Mouse (Mus musculus) cortical plate, adult 2 months (tissue): ENCODE measurements around the gene Sgtb. TPM values are rescaled to one million over a fixed set of nuclear protein-coding genes. Genes with fewer than 3 reads are reported as not detected.

Source experiments
- H3K27ac ChIP-seq: fragments of 200-500 bp; 2 replicates; pipeline ENCODE4 v1.5.1; 2012; ENCODE audit warnings: low read length, control low read depth, inconsistent platforms; ENCODE audit not compliant: insufficient read depth
- H3K4me1 ChIP-seq: fragments of 200-500 bp; 2 replicates; pipeline ENCODE4 v1.6.1; 2011; ENCODE audit warnings: low read length; ENCODE audit not compliant: control insufficient read depth, insufficient read depth
- H3K4me3 ChIP-seq: fragments of 200-500 bp; 2 replicates; pipeline ENCODE4 v1.5.1; 2011; ENCODE audit warnings: mild to moderate bottlenecking, low read length, control low read depth; ENCODE audit not compliant: insufficient read depth
- CTCF ChIP-seq: fragments of 200-500 bp; IDR thresholded peaks from 2 replicates; pipeline ENCODE4 v1.5.1; 2011; ENCODE audit warnings: mild to moderate bottlenecking, control low read depth, low read length; ENCODE audit not compliant: insufficient read depth; ENCODE audit errors: extremely low read depth
- POLR2A ChIP-seq: fragments of 200-500 bp; IDR thresholded peaks from 2 replicates; pipeline ENCODE4 v1.6.1; 2011; ENCODE audit warnings: mild to moderate bottlenecking, low read length, control low read depth; ENCODE audit not compliant: insufficient read depth; ENCODE audit errors: extremely low read depth
- polyA plus RNA-seq: library from polyadenylated mRNA; depleted of rRNA; stranded (reverse); fragments of >200 nt; gene quantifications from 2 replicates; pipeline ENCODE4 v1.2.3, GENCODE M21; 2012

The Sgtb gene
- polyA plus RNA-seq, 1 experiment, result 99.2 TPM

GRCm38 (mm10) chr13:104074731-104075130, 34.8 kb upstream of the Sgtb start:
- Histone ChIP-seq H3K4me3 (no peak overlapping the region), H3K27ac (no peak overlapping the region), H3K4me1 (no peaks in the 10 kb centered on the region)
- TF ChIP-seq CTCF, result no peak
- no peak for TF ChIP-seq POLR2A

DNA sequence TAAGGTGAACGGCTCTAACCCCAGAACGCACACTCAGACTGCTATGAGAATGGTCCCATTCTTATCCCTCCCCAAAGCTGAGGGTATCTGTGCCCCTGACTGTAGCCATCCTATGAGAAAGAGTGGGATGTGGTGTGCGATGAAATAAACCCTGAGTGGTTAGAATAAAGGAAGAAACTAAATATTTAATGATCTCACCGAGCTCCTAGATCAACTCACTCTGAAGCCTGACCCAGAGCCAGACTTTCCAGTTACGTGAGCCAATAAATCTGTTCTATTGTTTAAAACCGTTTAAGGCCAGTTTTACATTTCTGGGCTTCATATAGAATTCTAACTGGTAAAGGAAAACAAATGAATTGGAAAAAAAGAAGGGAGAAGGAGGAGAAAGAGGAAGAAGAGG, 32.5 kb upstream of the Sgtb start:
- TF ChIP-seq CTCF (no peak), POLR2A (no peak)
- Histone ChIP-seq H3K4me1 (no peaks in the 10 kb centered on the region), H3K4me3 (no peak overlapping the region), H3K27ac (no peak overlapping the region)

DNA sequence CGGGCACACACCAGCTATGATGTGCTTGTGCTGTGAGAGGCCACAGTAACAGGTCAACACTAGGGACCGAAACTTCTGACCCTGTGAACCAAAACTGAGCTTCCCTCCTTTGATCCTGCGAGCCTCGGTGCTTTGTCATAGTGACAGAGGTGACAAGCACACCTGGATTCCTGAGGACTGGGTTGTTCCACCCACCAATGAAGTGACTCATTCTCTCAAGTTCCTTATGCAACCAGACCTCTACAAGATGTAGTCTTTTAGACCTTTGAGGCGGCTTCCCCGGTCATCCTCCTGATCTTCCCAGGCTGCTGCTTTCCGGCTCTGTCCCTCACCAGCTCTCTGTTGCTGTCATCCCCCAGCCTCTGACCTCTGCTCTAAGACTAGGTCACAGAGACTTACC, 27.0 kb upstream of the Sgtb start:
- Histone ChIP-seq H3K4me1 (no peaks in the 10 kb centered on the region), H3K27ac (no peak overlapping the region), H3K4me3 (no peak overlapping the region)
- TF ChIP-seq CTCF (no peak), POLR2A (no peak)

GRCm38 (mm10) chr13:104084600-104084999, 24.9 kb upstream of the Sgtb start:
- TF ChIP-seq POLR2A (no peak), CTCF (no peak)
- Histone ChIP-seq H3K4me3 (no peak overlapping the region), H3K4me1 (no peaks in the 10 kb centered on the region), H3K27ac (no peak overlapping the region)

DNA sequence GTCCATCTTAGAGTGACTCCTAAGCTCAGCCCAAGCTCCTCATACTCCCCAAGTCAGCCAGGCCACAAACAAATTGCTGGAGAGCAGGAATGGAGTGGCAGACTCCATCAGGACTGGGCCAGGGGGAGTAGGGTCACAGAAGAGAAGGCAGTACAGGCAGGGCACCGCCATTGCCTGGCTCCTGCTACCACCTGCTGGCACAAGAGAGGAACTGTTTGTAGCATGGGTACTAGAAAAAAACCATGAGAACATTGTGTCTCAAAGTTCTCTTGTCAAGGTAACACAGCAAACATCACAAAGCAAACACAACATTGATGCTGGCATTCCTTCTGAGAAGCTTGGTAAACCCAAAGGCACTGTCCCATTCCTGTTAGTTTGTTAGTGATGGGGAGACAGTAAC, 20.2 kb upstream of the Sgtb start:
- no peak overlapping the region for H3K4me3 ChIP-seq
- peaks cover 1% of the 10 kb centered on the region for H3K4me1 ChIP-seq
- H3K27ac ChIP-seq, result no peak overlapping the region
- peak; percentile 80 for TF ChIP-seq CTCF
- no peak for TF ChIP-seq POLR2A

DNA sequence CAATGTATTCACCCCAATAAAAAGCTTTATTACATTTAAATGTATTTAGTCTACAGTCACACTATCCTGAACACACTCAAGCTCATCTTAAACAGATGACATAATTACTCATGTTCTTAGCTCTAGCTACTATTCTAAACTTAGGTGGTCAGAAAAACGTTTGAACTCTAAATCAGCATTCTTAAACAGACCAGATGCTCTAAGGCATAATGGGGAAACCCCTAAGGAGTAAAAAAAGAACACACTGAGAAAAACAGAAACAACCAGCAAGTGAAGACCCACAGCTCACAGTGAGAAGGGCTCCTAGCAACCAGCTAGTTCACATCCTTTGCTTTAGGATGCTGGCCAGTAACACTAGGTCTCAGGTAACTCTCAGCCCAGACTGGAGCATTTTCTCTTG, 17.8 kb upstream of the Sgtb start:
- Histone ChIP-seq H3K27ac (no peak overlapping the region), H3K4me3 (no peak overlapping the region), H3K4me1 (peaks cover 3% of the 10 kb centered on the region)
- no peak for TF ChIP-seq CTCF
- no peak for TF ChIP-seq POLR2A

- no peak overlapping the region for H3K4me3 ChIP-seq
- no peak overlapping the region for H3K27ac ChIP-seq
- TF ChIP-seq POLR2A, result no peak
- no peak for TF ChIP-seq CTCF
- H3K4me1 ChIP-seq, result peaks cover 3% of the 10 kb centered on the region
These were observed 14.8 kb upstream of the Sgtb start for GRCm38 (mm10) chr13:104094531-104095385.

GRCm38 (mm10) chr13:104095955-104096354, 13.6 kb upstream of the Sgtb start:
- no peak overlapping the region for H3K27ac ChIP-seq
- H3K4me3 ChIP-seq, result no peak overlapping the region
- peaks cover 3% of the 10 kb centered on the region for H3K4me1 ChIP-seq
- TF ChIP-seq POLR2A (no peak), CTCF (no peak)

DNA sequence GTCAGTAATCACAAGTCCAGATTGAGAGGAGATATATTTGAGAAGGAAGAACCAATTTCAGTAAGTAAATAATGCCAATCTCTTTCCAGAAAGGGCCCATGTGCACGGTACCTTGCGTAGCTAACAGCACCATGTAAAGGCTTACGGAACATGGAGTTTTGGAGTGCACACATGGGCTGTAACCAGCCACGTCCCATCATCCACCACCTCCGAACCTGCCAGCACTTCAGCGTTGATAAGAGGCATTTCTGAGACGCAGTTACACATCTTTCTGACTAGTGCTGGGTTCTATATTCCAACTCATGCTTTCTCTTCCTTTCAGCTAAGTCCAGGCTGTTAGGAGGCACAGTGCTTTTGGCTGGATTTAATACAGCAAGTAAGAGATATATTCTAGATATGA, 12.4 kb upstream of the Sgtb start:
- Histone ChIP-seq H3K4me3 (no peak overlapping the region), H3K27ac (no peak overlapping the region), H3K4me1 (peaks cover 1% of the 10 kb centered on the region; the same call in 1 of the 2 replicates)
- TF ChIP-seq CTCF, result no peak
- no peak for TF ChIP-seq POLR2A

DNA sequence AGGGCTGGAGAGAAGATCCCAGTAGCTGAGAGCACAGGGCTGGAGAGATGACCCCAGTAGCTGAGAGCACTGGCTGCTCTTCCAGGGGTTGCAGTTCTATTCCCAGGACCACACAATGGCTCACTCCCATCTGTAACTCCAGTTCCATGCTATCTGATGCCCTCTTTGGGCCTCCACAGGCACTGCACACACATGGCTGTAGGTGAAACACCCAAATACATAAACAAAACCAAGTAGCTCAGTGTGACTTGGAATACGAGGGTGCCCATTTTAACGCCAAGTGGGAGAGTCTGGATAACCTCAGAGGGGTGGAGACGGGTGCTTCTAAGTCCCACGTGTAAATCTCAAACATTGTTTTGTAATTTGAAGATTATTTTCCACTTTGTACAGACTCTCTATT, 9.1 kb upstream of the Sgtb start:
- TF ChIP-seq POLR2A, result no peak
- TF ChIP-seq CTCF, result no peak
- Histone ChIP-seq H3K4me3 (no peak overlapping the region), H3K4me1 (no peaks in the 10 kb centered on the region), H3K27ac (no peak overlapping the region)
